Mouse (Mus musculus) lung, adult 2 months (tissue): Measurements from ENCODE around the gene Igtp.
"Not testable (repeated sequence)": the region's sequence is repeated elsewhere in the genome, so short reads cannot be mapped to it uniquely, and the experiment has no call there.

Experiments
- CTCF ChIP-seq: fragments of 200-500 bp; IDR thresholded peaks from 2 replicates; pipeline ENCODE4 v1.5.1; 2011; ENCODE audit warnings: mild to moderate bottlenecking, low read length, control low read depth; ENCODE audit not compliant: insufficient read depth
- POLR2A ChIP-seq: fragments of 200-500 bp; IDR thresholded peaks from 2 replicates; pipeline ENCODE4 v1.6.1; 2011; ENCODE audit warnings: low read depth, mild to moderate bottlenecking, control low read depth, low read length, borderline replicate concordance; ENCODE audit errors: extremely low read depth

- TF ChIP-seq POLR2A, CTCF: not testable (repeated sequence)
Observed at GRCm38 (mm10) chr11:58234551-58234950, 35.2 kb downstream of the Igtp start.
